Mouse (Mus musculus): ENCODE measurements around the gene Atpaf1.

DNA sequence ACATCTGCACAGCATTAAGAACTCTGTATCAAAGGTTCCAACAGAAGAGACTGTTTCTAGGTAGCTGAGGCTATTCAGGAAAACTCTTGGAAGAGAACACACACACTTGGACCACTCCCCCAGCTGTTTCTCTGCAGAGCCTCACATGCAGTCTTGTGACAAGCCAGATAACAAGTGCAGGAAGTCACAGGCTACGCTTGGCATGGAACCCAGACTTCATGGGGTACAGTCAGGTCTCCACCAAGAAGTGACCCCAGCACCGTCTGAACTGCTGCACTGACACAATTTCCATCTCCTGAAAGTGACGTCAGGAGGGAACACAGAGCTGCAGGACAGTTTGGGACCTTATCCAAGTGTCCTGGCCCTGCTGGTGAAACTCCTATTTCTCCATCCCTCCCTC lies 37.3 kb downstream of the Atpaf1 start:
- TF ChIP-seq CTCF (IDR thresholded peaks at IDR 0.05; ENCODE audit: borderline replicate concordance, insufficient read depth, low read depth, low read length) (no peak), POLR2A (IDR thresholded peaks at IDR 0.05; ENCODE audit: borderline replicate concordance, insufficient read depth, low read length) (no peak)

All from cerebellum, adult 2 months (tissue).